In genomic region chr5:102993951-102994350, GRCm38 (mm10) we compare ENCODE assay signal across 11 mouse cellular contexts.
DNase-seq lines count a peak whose midpoint lies in the region; ATAC-seq and TF ChIP-seq lines count a peak whose summit lies in the region.
"Had no signal": no experiment of that assay in that cellular context is flagged by ENCODE, and none has a peak within 500 bp of the region (broad histone marks: within the 10 kb centered on the region; RNA-seq: fewer than 3 reads in every experiment).

No protein-coding gene starts in this region.

- no peak for TF ChIP-seq CTCF in layer of hippocampus, adult 2 months (conservative IDR thresholded peaks at IDR 0.05)

- no peaks in the 10 kb centered on the region for H3K36me3 ChIP-seq in kidney, embryonic 15.5 days
- H3K36me3 ChIP-seq: limb, embryonic 10.5 days; lung, embryonic 15.5 days had no signal

- no peak for ATAC-seq in kidney, embryonic 15.5 days (replicated peaks; ENCODE audit: low FRiP score)

- H3K4me1 ChIP-seq in kidney, embryonic 15.5 days: no peaks in the 10 kb centered on the region
- H3K4me1 ChIP-seq: limb, embryonic 10.5 days; lung, embryonic 15.5 days had no signal

- DNase-seq in gastrocnemius, adult 18-20 months (ENCODE audit: low spot score): peak; percentile 26
- DNase-seq in gastrocnemius, postnatal 4 days (ENCODE audit: low spot score in 2 of 2): no peak
- DNase-seq in kidney, adult 8-10 months: peak; percentile 4 to 15
- peak; percentile 17 for DNase-seq in ES-CJ7 (ENCODE audit: low read depth, low spot score)
- DNase-seq in adrenal gland, postnatal 36 days: peak; percentile 28 to 55
- no peak for DNase-seq in layer of hippocampus, adult 2 months (ENCODE audit: low spot score in 2 of 2)
- DNase-seq in thymus, adult 18-20 months: no peak
- DNase-seq: cerebellum, postnatal 36 days had no signal

- H3K27ac ChIP-seq in kidney, embryonic 15.5 days: no peak overlapping the region
- no peak overlapping the region; the same call in 1 of the 2 replicates for H3K27ac ChIP-seq in layer of hippocampus, adult 2 months
- H3K27ac ChIP-seq: limb, embryonic 10.5 days; lung, embryonic 15.5 days had no signal

- H3K4me3 ChIP-seq in kidney, embryonic 15.5 days (replicated peaks): no peak overlapping the region
- H3K4me3 ChIP-seq in layer of hippocampus, adult 2 months: no peak overlapping the region
- H3K4me3 ChIP-seq: limb, embryonic 10.5 days; lung, embryonic 15.5 days had no signal

- WGBS in kidney, embryonic 15.5 days: 81% methylated on average over 5 of the region's 5 CpGs

- no peak overlapping the region for H3K9ac ChIP-seq in kidney, embryonic 15.5 days
- H3K9ac ChIP-seq: lung, embryonic 15.5 days had no signal

- no peaks in the 10 kb centered on the region for H3K9me3 ChIP-seq in kidney, embryonic 15.5 days (replicated peaks)
- H3K9me3 ChIP-seq: limb, embryonic 10.5 days; lung, embryonic 15.5 days had no signal

- H3K4me2 ChIP-seq in kidney, embryonic 15.5 days: no peak overlapping the region
- H3K4me2 ChIP-seq: lung, embryonic 15.5 days had no signal

- no peaks in the 10 kb centered on the region for H3K27me3 ChIP-seq in kidney, embryonic 15.5 days
- H3K27me3 ChIP-seq: lung, embryonic 15.5 days had no signal

Comparison
In these comparisons a context has a peak if more than half of its experiments do, and no peak if none do; other contexts are left out.
1. DNase-seq: peak in gastrocnemius, adult 18-20 months (single experiment), kidney, adult 8-10 months (2 of 2), ES-CJ7 (single experiment) and adrenal gland, postnatal 36 days (2 of 2); none in gastrocnemius, postnatal 4 days (0 of 2), layer of hippocampus, adult 2 months (0 of 2) and thymus, adult 18-20 months (0 of 2).